Mouse (Mus musculus): ENCODE results near the gene Pld5. TPM values are rescaled to one million over a fixed set of nuclear protein-coding genes. Genes with fewer than 3 reads are reported as not detected.

Pld5 gene
- not detected for polyA plus RNA-seq (2012; fragmentation: generic; extraction: Trizol)

GRCm38 (mm10) chr1:176274667-176275610 is at the start of gene Pld5:
TSS of gene Pld5 (minus strand) at chr1:176275312.

GRCm38 (mm10) chr1:175979014-175979413 is 296.1 kb downstream of the Pld5 start, which contains the start of gene Rbm8a2:
TSS of gene Rbm8a2 (minus strand) at chr1:175979114.

GRCm38 (mm10) chr1:175920029-175920428 is 355.1 kb downstream of the Pld5 start, which contains the start of gene Gm38100:
TSS of gene Gm38100 (plus strand) at chr1:175920329.

All from C3H10T1/2 (cell line).